Mouse (Mus musculus) intestine, embryonic 14.5 days (tissue): Measurements from ENCODE around the gene P2rx3. TPM values are rescaled to one million over a fixed set of nuclear protein-coding genes. Genes with fewer than 3 reads are reported as not detected.
A peak's percentile ranks its signal among the peaks of the same experiment; 100 is the strongest.

ENCODE experiments used
- ATAC-seq: fragments of 200-750 bp; cut with Nextera tagmentation; replicated peaks from 2 replicates; pipeline ENCODE4 v1.8.0; 2017; ENCODE audit warnings: low read depth, moderate number of reproducible peaks, moderate TSS enrichment, moderate library complexity; ENCODE audit not compliant: low FRiP score, low TSS enrichment
- DNase-seq: peaks from one replicate; pipeline ENCODE4 v3.0.0-alpha.2; 2018; ENCODE audit warnings: low spot score
- H3K27ac ChIP-seq: fragments of 300-500 bp; sonication (generic); 2 replicates; pipeline ENCODE4 v1.5.1; 2014; ENCODE audit warnings: low read depth, mild to moderate bottlenecking, control low read depth
- H3K27me3 ChIP-seq: fragments of 300-500 bp; sonication (generic); replicated peaks from 2 replicates; pipeline ENCODE4 v1.6.1; 2014; ENCODE audit warnings: low read length, control low read depth; ENCODE audit not compliant: control insufficient read depth, insufficient read depth
- H3K36me3 ChIP-seq: fragments of 300-500 bp; sonication (generic); 2 replicates; pipeline ENCODE4 v1.6.1; 2014; ENCODE audit warnings: low read length, control low read depth; ENCODE audit not compliant: control insufficient read depth, insufficient read depth
- H3K4me1 ChIP-seq: fragments of 300-500 bp; sonication (generic); replicated peaks from 2 replicates; pipeline ENCODE4 v1.6.1; 2014; ENCODE audit warnings: low read length, control low read depth, mixed read lengths; ENCODE audit not compliant: control insufficient read depth, insufficient read depth
- H3K4me2 ChIP-seq: fragments of 300-500 bp; sonication (generic); 2 replicates; pipeline ENCODE4 v1.6.1; 2014; ENCODE audit warnings: low read length
- H3K4me3 ChIP-seq: fragments of 300-500 bp; sonication (generic); 2 replicates; pipeline ENCODE4 v1.5.1; 2014; ENCODE audit warnings: low read depth, low read length, control low read depth, mixed read lengths
- H3K9ac ChIP-seq: fragments of 300-500 bp; sonication (generic); 2 replicates; pipeline ENCODE4 v1.6.1; 2014; ENCODE audit warnings: mild to moderate bottlenecking, low read length
- H3K9me3 ChIP-seq: fragments of 300-500 bp; sonication (generic); 2 replicates; pipeline ENCODE4 v1.6.1; 2016; ENCODE audit warnings: low read length, control low read depth; ENCODE audit not compliant: control insufficient read depth
- WGBS: fragments of 180-500 bp; shearing (Covaris S2); extraction: QIAGEN DNeasy Blood & Tissue Kit; methylation state at CpG from one replicate; pipeline ENCODE4 v1.1.7; 2014; 5-methylcytosine and 5-hydroxymethylcytosine counted together
- polyA plus RNA-seq: library from polyadenylated mRNA; unstranded; fragments of >200 nt; fragmentation: Nextera tagmentation; extraction: Ambion mirVana; gene quantifications from 2 replicates; pipeline ENCODE4 v1.2.1, GENCODE M21; 2014

The P2rx3 gene
- polyA plus RNA-seq, 1 experiment from 2014 or later = 0.62 TPM

- no peak for ATAC-seq
Measured at GRCm38 (mm10) chr2:84961300-84961699, 76.0 kb downstream of the P2rx3 start.

DNA sequence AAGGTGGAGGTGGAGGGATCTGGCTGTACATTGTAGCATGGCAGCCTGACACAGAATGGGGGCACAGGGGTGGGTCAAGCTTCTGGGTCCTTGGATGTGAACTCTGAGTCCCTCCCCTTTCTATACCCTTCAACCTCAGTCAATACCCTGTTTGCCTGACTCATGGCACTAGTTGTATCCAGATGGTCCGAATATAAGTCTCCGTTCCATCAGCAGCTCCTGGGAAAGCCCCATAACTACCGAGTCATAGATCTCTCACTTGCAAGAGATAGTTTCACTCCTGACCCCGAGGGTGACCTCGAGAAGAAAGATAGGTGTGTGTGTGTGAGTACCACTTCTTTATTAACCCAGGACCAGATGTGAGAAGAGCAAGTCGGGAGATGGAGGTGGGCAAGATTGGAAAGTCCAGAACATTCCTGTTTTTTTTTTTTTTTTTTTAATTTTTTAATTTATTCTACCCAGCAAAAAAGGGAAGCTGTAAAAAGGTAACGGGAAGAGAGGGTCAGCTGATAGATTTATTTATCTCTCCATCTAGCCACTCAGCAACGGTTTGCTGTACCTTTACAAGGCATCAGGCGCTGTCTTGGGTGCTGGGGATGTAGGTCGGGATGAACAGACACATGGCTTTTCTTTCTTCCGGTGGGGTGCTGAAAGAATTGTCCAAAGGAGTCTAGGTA, 78.5 kb downstream of the P2rx3 start:
- Histone ChIP-seq H3K4me2 (no peak overlapping the region), H3K27me3 (no peaks in the 10 kb centered on the region), H3K4me1 (no peaks in the 10 kb centered on the region), H3K9me3 (no peaks in the 10 kb centered on the region), H3K36me3 (peaks cover 43% of the 10 kb centered on the region), H3K4me3 (no peak overlapping the region), H3K9ac (no peak overlapping the region), H3K27ac (no peak overlapping the region)
- WGBS = 89% methylated on average over 11 of the region's 11 CpGs
- ATAC-seq (no peak), DNase-seq (peak; percentile 38)

More at GRCm38 (mm10) chr2:84961300-84961699, 76.0 kb downstream of the P2rx3 start:
- no peaks in the 10 kb centered on the region for H3K27me3 ChIP-seq
- peak; percentile 38 for DNase-seq
- H3K9me3 ChIP-seq = no peaks in the 10 kb centered on the region
- 69% methylated on average over 2 of the region's 2 CpGs for WGBS
- H3K9ac ChIP-seq = no peak overlapping the region
- no peaks in the 10 kb centered on the region for H3K4me1 ChIP-seq
- peaks cover 23% of the 10 kb centered on the region for H3K36me3 ChIP-seq
- H3K4me3 ChIP-seq = no peak overlapping the region
- no peak overlapping the region for H3K27ac ChIP-seq
- H3K4me2 ChIP-seq = no peak overlapping the region

DNA sequence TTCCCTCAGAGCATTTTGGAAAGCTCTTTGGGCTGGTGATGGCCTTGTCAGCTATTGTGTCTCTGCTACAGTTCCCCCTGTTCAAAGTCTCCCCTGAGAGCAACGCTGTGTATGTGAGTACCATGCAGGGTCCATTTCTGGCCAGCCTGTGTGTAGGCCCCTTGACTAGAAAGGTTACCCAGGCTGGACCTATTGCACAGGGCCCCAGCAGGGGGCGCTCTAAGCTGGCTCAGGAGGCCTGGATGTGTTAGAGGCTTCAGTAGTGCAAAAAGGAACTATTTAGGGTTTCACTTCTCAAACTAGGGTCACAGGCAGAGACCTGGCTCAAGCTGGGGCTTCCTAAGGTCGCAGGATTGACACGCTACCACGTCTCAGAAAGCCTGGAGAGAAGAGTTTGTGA, 81.0 kb downstream of the P2rx3 start:
- no peak overlapping the region for H3K4me2 ChIP-seq
- H3K9ac ChIP-seq = no peak overlapping the region
- no peaks in the 10 kb centered on the region for H3K9me3 ChIP-seq
- DNase-seq (peak; percentile 67), ATAC-seq (peak; percentile 74)
- H3K27me3 ChIP-seq = no peaks in the 10 kb centered on the region
- 59% methylated on average over 5 of the region's 5 CpGs for WGBS
- no peak overlapping the region for H3K27ac ChIP-seq
- peaks cover 61% of the 10 kb centered on the region for H3K36me3 ChIP-seq
- no peaks in the 10 kb centered on the region for H3K4me1 ChIP-seq
- H3K4me3 ChIP-seq = no peak overlapping the region

GRCm38 (mm10) chr2:84955435-84955834, 81.8 kb downstream of the P2rx3 start:
- H3K4me2 ChIP-seq = no peak overlapping the region
- no peaks in the 10 kb centered on the region for H3K4me1 ChIP-seq
- ATAC-seq (no peak), DNase-seq (peak; percentile 31)
- no peak overlapping the region for H3K9ac ChIP-seq
- WGBS = 89% methylated on average over 9 of the region's 9 CpGs
- no peak overlapping the region for H3K27ac ChIP-seq
- no peaks in the 10 kb centered on the region for H3K27me3 ChIP-seq
- no peak overlapping the region for H3K4me3 ChIP-seq
- H3K36me3 ChIP-seq = peaks cover 69% of the 10 kb centered on the region
- no peaks in the 10 kb centered on the region for H3K9me3 ChIP-seq

DNA sequence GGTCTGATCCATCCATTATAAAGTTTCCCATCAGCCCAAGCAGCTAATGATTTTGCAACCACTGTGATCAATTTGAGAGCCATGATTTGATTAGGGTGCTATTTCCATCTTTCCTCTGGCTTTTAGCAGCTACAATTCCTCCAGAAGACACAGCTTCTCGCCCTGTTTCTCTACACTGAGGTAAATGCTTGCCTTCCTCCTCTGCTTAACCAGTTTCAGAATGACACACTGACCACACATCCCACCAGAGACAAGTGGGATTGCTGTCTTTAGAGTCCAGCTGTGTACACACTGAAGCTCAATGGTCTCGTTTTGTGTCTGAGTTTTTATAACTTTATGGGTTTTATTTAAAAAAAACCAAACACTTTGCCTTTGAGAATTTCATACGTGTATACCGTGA, 84.6 kb downstream of the P2rx3 start:
- Histone ChIP-seq H3K4me3 (no peak overlapping the region), H3K9me3 (no peaks in the 10 kb centered on the region), H3K4me1 (no peaks in the 10 kb centered on the region), H3K27me3 (no peaks in the 10 kb centered on the region), H3K4me2 (no peak overlapping the region), H3K9ac (no peak overlapping the region), H3K27ac (no peak overlapping the region), H3K36me3 (peaks cover 85% of the 10 kb centered on the region)
- 75% methylated on average over 4 of the region's 4 CpGs for WGBS
- DNase-seq (peak; percentile 44), ATAC-seq (no peak)

GRCm38 (mm10) chr2:84952251-84952650, 85.0 kb downstream of the P2rx3 start:
- no peak for ATAC-seq
- peaks cover 86% of the 10 kb centered on the region for H3K36me3 ChIP-seq
- no peaks in the 10 kb centered on the region for H3K9me3 ChIP-seq
- H3K27ac ChIP-seq = no peak overlapping the region
- peak; percentile 10 for DNase-seq
- H3K4me1 ChIP-seq = no peaks in the 10 kb centered on the region
- no peak overlapping the region for H3K4me2 ChIP-seq
- no peak overlapping the region for H3K9ac ChIP-seq
- no peaks in the 10 kb centered on the region for H3K27me3 ChIP-seq
- 91% methylated on average over 1 of the region's 1 CpGs for WGBS
- no peak overlapping the region for H3K4me3 ChIP-seq

DNA sequence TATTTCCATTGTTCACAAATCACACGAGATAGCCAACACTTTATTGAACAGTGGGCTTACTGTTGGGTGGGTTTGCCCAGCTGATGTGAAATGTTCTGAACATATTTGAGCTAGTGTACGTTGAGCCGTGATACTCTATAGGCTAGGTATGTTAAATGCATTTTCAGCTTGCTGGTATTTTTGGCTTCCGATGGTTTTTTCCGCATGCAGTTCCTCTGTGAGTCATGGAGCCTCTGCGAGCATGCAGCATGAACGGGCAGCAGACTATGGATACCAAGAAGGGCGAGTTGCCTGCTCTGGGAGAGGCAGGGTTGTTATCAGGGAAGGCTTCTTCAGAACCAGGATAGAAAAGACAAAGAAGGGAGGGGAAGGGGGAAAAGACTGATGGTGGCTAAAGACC, 86.2 kb downstream of the P2rx3 start:
- Histone ChIP-seq H3K4me3 (no peak overlapping the region), H3K27me3 (no peaks in the 10 kb centered on the region), H3K4me2 (no peak overlapping the region), H3K9ac (no peak overlapping the region), H3K4me1 (no peaks in the 10 kb centered on the region), H3K36me3 (peaks cover 85% of the 10 kb centered on the region), H3K9me3 (no peaks in the 10 kb centered on the region), H3K27ac (no peak overlapping the region)
- ATAC-seq = no peak
- 95% methylated on average over 8 of the region's 8 CpGs for WGBS
- DNase-seq = peak; percentile 40

DNA sequence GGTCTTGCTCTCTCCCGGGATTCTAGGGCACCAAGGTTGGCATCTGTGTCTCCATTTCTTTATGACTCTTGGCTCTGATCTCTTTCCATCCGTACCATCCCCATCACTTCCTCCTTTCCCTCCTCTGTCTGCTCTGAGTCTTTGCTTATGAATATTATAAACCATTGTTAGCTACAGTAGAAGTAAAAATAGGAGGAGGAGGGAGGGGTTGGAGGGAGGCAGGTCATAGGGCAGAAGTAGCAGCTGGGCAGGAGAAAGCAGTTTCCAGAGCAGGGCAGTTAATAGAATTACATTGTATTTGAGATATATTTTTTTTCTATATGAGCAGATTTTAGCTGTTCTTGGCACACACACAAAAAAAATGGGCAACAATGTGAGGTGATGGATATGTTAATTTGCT, 88.5 kb downstream of the P2rx3 start:
- H3K9ac ChIP-seq = no peak overlapping the region
- DNase-seq (no peak), ATAC-seq (no peak)
- H3K36me3 ChIP-seq = peaks cover 86% of the 10 kb centered on the region
- no peaks in the 10 kb centered on the region for H3K27me3 ChIP-seq
- no peaks in the 10 kb centered on the region for H3K4me1 ChIP-seq
- no peak overlapping the region for H3K27ac ChIP-seq
- H3K4me3 ChIP-seq = no peak overlapping the region
- no peak overlapping the region for H3K4me2 ChIP-seq
- WGBS = 79% methylated on average over 2 of the region's 2 CpGs
- H3K9me3 ChIP-seq = no peaks in the 10 kb centered on the region
